Mouse (Mus musculus): Measurements from ENCODE around the gene Jpt2. TPM values are rescaled to one million over a fixed set of nuclear protein-coding genes. Genes with fewer than 3 reads are reported as not detected.
A peak's percentile ranks its signal among the peaks of the same experiment; 100 is the strongest.
"Not testable (repeated sequence)": the region's sequence is repeated elsewhere in the genome, so short reads cannot be mapped to it uniquely, and the experiment has no call there.

Gene Jpt2
- polyA plus RNA-seq, 1 experiment from 2014 or later = 95.0 TPM

GRCm38 (mm10) chr17:24959371-24959770 is 1.1 kb downstream of the Jpt2 start:
- no peak for DNase-seq (ENCODE audit: low spot score)
- H3K9ac ChIP-seq (ENCODE audit: low read depth, low read length) = peak overlapping the region; percentile 74; the same call in 1 of the 2 replicates
- no peak for ATAC-seq (replicated peaks; ENCODE audit: low FRiP score, low read depth)
- peaks cover 30% of the 10 kb centered on the region; the same call in 1 of the 2 replicates for H3K36me3 ChIP-seq (ENCODE audit: insufficient read depth, low read length)
- TF ChIP-seq CTCF (IDR thresholded peaks at IDR 0.05; ENCODE audit: low read depth) = no peak
- peaks cover 6% of the 10 kb centered on the region; the same call in 1 of the 2 replicates for H3K4me1 ChIP-seq (replicated peaks; ENCODE audit: insufficient read depth, low read length)
- peak overlapping the region; percentile 80 for H3K4me3 ChIP-seq (replicated peaks; ENCODE audit: low read depth, low read length)
- no peak overlapping the region for H3K27ac ChIP-seq
- peak overlapping the region; percentile 65 for H3K4me2 ChIP-seq (ENCODE audit: low read length)
- no peaks in the 10 kb centered on the region for H3K27me3 ChIP-seq (ENCODE audit: insufficient read depth, low read length)
- H3K9me3 ChIP-seq (replicated peaks; ENCODE audit: low read length) = no peaks in the 10 kb centered on the region
- WGBS = 33% methylated on average over 8 of the region's 8 CpGs

DNA sequence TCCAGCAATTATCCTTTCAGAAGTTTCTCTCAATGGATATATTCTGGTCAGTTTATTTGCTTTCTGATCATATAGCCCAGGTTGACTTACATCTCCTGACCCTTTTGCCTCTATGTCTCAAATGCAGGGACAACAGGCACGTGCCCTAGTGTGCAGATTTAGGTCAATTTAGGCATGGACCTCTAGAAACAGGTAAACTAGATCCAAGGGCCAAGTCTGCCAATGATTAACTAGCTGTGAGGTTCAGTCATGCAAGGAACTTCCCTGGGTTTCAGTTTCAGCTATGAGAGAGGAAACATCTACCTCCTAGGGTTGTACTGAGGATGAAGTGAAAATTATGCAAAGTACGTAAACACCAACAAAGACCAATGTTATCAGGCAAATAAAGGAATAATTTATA is 7.2 kb downstream of the Jpt2 start:
- H3K4me2 ChIP-seq (ENCODE audit: low read length) = no peak overlapping the region
- H3K9me3 ChIP-seq (replicated peaks; ENCODE audit: low read length) = no peaks in the 10 kb centered on the region
- no peaks in the 10 kb centered on the region for H3K27me3 ChIP-seq (ENCODE audit: insufficient read depth, low read length)
- ATAC-seq (replicated peaks; ENCODE audit: low FRiP score, low read depth) = peak; percentile 75
- no peaks in the 10 kb centered on the region for H3K4me1 ChIP-seq (replicated peaks; ENCODE audit: insufficient read depth, low read length)
- peaks cover 21% of the 10 kb centered on the region; the same call in 1 of the 2 replicates for H3K36me3 ChIP-seq (ENCODE audit: insufficient read depth, low read length)
- H3K9ac ChIP-seq (ENCODE audit: low read depth, low read length) = no peak overlapping the region
- no peak overlapping the region for H3K4me3 ChIP-seq (replicated peaks; ENCODE audit: low read depth, low read length)
- peak overlapping the region; percentile 87; the same call in 1 of the 2 replicates for H3K27ac ChIP-seq
- WGBS = 59% methylated on average over 2 of the region's 2 CpGs
- no peak for TF ChIP-seq CTCF (IDR thresholded peaks at IDR 0.05; ENCODE audit: low read depth)
- DNase-seq (ENCODE audit: low spot score) = peak; percentile 32

DNA sequence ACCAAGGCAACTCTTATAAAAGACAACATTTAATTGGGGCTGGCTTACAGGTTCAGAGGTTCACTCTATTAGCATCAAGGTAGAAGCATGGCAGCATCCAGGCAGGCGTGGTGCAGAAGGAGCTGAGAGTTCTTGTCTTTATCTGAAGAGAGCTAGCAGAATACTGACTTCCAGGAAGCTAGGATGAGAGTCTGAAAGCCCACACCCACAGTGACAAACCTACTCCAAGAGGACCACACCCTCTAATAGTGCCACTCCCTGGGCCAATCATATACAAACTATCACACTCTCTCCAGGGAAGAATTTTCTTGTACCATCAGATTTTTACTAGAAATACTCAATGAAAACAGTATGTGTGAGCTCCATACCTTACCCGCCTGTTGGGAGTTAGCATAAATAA is 9.8 kb downstream of the Jpt2 start:
- Histone ChIP-seq H3K27ac (no peak overlapping the region), H3K36me3 (ENCODE audit: insufficient read depth, low read length) (peaks cover 34% of the 10 kb centered on the region; the same call in 1 of the 2 replicates), H3K4me3 (replicated peaks; ENCODE audit: low read depth, low read length) (no peak overlapping the region), H3K9me3 (replicated peaks; ENCODE audit: low read length) (no peaks in the 10 kb centered on the region), H3K4me1 (replicated peaks; ENCODE audit: insufficient read depth, low read length) (no peaks in the 10 kb centered on the region), H3K27me3 (ENCODE audit: insufficient read depth, low read length) (no peaks in the 10 kb centered on the region), H3K4me2 (ENCODE audit: low read length) (no peak overlapping the region), H3K9ac (ENCODE audit: low read depth, low read length) (no peak overlapping the region)
- ATAC-seq (replicated peaks; ENCODE audit: low FRiP score, low read depth) = no peak
- 85% methylated on average over 2 of the region's 2 CpGs for WGBS
- no peak for DNase-seq (ENCODE audit: low spot score)
- no peak for TF ChIP-seq CTCF (IDR thresholded peaks at IDR 0.05; ENCODE audit: low read depth)

DNA sequence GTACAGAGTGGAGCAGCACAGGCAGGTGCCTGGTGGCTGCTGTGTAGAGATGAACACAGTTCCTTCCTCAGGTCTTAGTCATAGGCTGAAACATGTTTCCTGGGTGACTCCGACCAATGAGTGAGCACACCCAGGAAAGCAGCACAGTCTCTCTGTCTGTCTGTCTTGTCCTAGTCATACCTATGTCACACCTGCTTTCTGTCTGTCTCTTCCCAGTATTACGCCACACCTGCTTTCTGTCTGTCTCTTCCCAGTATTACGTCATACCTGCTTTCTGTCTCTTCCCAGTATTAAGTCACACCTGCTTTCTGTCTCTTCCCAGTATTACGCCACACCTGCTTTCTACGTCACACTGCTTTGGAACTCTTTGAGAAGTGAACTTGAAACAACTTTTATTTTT is 12.3 kb downstream of the Jpt2 start:
- no peak for TF ChIP-seq CTCF (IDR thresholded peaks at IDR 0.05; ENCODE audit: low read depth)
- ATAC-seq (replicated peaks; ENCODE audit: low FRiP score, low read depth) (no peak), DNase-seq (ENCODE audit: low spot score) (no peak)
- Histone ChIP-seq H3K4me3 (replicated peaks; ENCODE audit: low read depth, low read length) (no peak overlapping the region), H3K27me3 (ENCODE audit: insufficient read depth, low read length) (no peaks in the 10 kb centered on the region), H3K4me1 (replicated peaks; ENCODE audit: insufficient read depth, low read length) (no peaks in the 10 kb centered on the region), H3K36me3 (ENCODE audit: insufficient read depth, low read length) (peaks cover 34% of the 10 kb centered on the region; the same call in 1 of the 2 replicates), H3K27ac (no peak overlapping the region), H3K9me3 (replicated peaks; ENCODE audit: low read length) (no peaks in the 10 kb centered on the region), H3K4me2 (ENCODE audit: low read length) (no peak overlapping the region), H3K9ac (ENCODE audit: low read depth, low read length) (no peak overlapping the region)
- 96% methylated on average over 5 of the region's 5 CpGs for WGBS

GRCm38 (mm10) chr17:24943589-24943988 is 16.9 kb downstream of the Jpt2 start:
- H3K27ac ChIP-seq; H3K9me3 ChIP-seq (replicated peaks; ENCODE audit: low read length); H3K27me3 ChIP-seq (ENCODE audit: insufficient read depth, low read length); H3K4me1 ChIP-seq (replicated peaks; ENCODE audit: insufficient read depth, low read length); ATAC-seq (replicated peaks; ENCODE audit: low FRiP score, low read depth); H3K4me3 ChIP-seq (replicated peaks; ENCODE audit: low read depth, low read length); H3K4me2 ChIP-seq (ENCODE audit: low read length); H3K9ac ChIP-seq (ENCODE audit: low read depth, low read length); DNase-seq (ENCODE audit: low spot score): not testable (repeated sequence)
- 83% methylated on average over 1 of the region's 1 CpGs for WGBS
- peaks cover 24% of the 10 kb centered on the region; the same call in 1 of the 2 replicates for H3K36me3 ChIP-seq (ENCODE audit: insufficient read depth, low read length)

- no peak for TF ChIP-seq CTCF (IDR thresholded peaks at IDR 0.05; ENCODE audit: low read depth)
- H3K4me3 ChIP-seq (replicated peaks; ENCODE audit: low read depth, low read length) = no peak overlapping the region
- 81% methylated on average over 7 of the region's 7 CpGs for WGBS
- no peak overlapping the region for H3K9ac ChIP-seq (ENCODE audit: low read depth, low read length)
- DNase-seq (ENCODE audit: low spot score) = no peak
- ATAC-seq (replicated peaks; ENCODE audit: low FRiP score, low read depth) = no peak
- no peaks in the 10 kb centered on the region for H3K4me1 ChIP-seq (replicated peaks; ENCODE audit: insufficient read depth, low read length)
- H3K4me2 ChIP-seq (ENCODE audit: low read length) = no peak overlapping the region
- peaks cover 22% of the 10 kb centered on the region; the same call in 1 of the 2 replicates for H3K36me3 ChIP-seq (ENCODE audit: insufficient read depth, low read length)
- H3K27ac ChIP-seq = no peak overlapping the region
- H3K9me3 ChIP-seq (replicated peaks; ENCODE audit: low read length) = no peaks in the 10 kb centered on the region
- no peaks in the 10 kb centered on the region for H3K27me3 ChIP-seq (ENCODE audit: insufficient read depth, low read length)
These were observed 17.5 kb downstream of the Jpt2 start for GRCm38 (mm10) chr17:24943036-24943435.

DNA sequence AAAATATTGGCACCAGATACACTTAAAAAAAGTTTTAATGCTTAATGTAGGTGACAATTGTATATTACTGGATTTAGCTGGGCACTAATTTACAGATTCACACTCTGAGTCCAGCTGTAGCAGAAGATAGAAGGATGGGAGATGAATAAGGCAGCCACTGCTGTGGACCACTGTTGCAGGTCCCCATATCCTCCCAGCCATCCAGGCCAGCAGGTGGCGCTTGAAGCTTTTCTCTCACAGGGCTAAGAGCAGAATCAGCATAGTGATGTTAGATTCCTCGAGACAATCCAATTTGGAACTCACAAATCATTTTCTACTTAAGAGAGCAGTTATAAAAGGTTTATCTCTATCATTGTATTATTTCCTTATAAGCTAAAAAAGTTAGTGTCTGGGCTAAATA is 18.0 kb downstream of the Jpt2 start:
- WGBS = 11% methylated on average over 2 of the region's 2 CpGs
- H3K4me1 ChIP-seq (replicated peaks; ENCODE audit: insufficient read depth, low read length); H3K27me3 ChIP-seq (ENCODE audit: insufficient read depth, low read length); H3K4me3 ChIP-seq (replicated peaks; ENCODE audit: low read depth, low read length); H3K4me2 ChIP-seq (ENCODE audit: low read length); ATAC-seq (replicated peaks; ENCODE audit: low FRiP score, low read depth); H3K9ac ChIP-seq (ENCODE audit: low read depth, low read length); H3K27ac ChIP-seq; H3K9me3 ChIP-seq (replicated peaks; ENCODE audit: low read length): not testable (repeated sequence)
- peak; percentile 4 for DNase-seq (ENCODE audit: low spot score)
- peak; percentile 76 for TF ChIP-seq CTCF (IDR thresholded peaks at IDR 0.05; ENCODE audit: low read depth)
- H3K36me3 ChIP-seq (ENCODE audit: insufficient read depth, low read length) = peaks cover 16% of the 10 kb centered on the region; the same call in 1 of the 2 replicates
